13 mouse cellular contexts compared by ENCODE assay signal in the genomic region with DNA sequence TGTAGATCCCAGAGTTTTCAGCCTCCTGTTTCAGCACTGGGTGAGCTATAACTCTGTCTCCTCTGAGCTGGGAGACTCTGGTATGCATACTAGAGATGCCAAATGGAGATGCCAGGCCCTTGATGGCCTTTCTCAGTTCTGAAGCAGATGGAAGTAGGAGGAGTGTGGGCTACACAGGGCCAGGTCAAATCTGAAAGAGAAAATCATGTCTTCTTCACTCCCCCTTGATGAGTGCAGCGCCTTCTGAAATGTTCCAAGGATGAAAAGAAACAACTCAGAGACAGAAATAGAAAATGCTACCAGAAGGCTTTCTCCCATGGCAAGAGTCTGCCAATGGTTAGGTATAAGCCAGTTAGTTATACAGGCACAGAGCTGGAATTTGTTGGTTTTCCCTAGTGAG.
"Had no signal": no experiment of that assay in that cellular context is flagged by ENCODE, and none has a peak within 500 bp of the region (broad histone marks: within the 10 kb centered on the region; RNA-seq: fewer than 3 reads in every experiment).

No protein-coding gene starts in this region.

- H3K27me3 ChIP-seq: limb, embryonic 13.5 days; liver, embryonic 15.5 days; neural tube, embryonic 12.5 days had no signal

- H3K4me1 ChIP-seq: limb, embryonic 13.5 days; liver, embryonic 15.5 days; neural tube, embryonic 12.5 days had no signal

- H3K9ac ChIP-seq: limb, embryonic 13.5 days; liver, embryonic 15.5 days; neural tube, embryonic 12.5 days had no signal

- H3K36me3 ChIP-seq: limb, embryonic 13.5 days; liver, embryonic 15.5 days; midbrain, embryonic 10.5 days; neural tube, embryonic 12.5 days had no signal

- H3K4me2 ChIP-seq: limb, embryonic 13.5 days; liver, embryonic 15.5 days; neural tube, embryonic 12.5 days had no signal

- H3K4me3 ChIP-seq: limb, embryonic 13.5 days; liver, embryonic 15.5 days; midbrain, embryonic 10.5 days; neural tube, embryonic 12.5 days had no signal

- DNase-seq: kidney, adult 8-10 months; kidney, postnatal 25 days; lung, adult 2 months; lung, postnatal 36 days; midbrain, embryonic 14.5 days; thymus, postnatal 4 days had no signal

- ATAC-seq: inflammation-experienced regulatory T-cells, adult 6 months; intestine, postnatal 0 days; lung, postnatal 0 days had no signal

- H3K9me3 ChIP-seq: limb, embryonic 13.5 days; liver, embryonic 15.5 days; midbrain, embryonic 10.5 days had no signal

- H3K27ac ChIP-seq: limb, embryonic 13.5 days; liver, embryonic 15.5 days; midbrain, embryonic 10.5 days; neural tube, embryonic 12.5 days had no signal
